Mouse (Mus musculus): Measurements from ENCODE around the gene Caln1. TPM values are rescaled to one million over a fixed set of nuclear protein-coding genes. Genes with fewer than 3 reads are reported as not detected.

The Caln1 gene
- polyA plus RNA-seq, 1 experiment from 2014 or later: 19.7 TPM

DNA sequence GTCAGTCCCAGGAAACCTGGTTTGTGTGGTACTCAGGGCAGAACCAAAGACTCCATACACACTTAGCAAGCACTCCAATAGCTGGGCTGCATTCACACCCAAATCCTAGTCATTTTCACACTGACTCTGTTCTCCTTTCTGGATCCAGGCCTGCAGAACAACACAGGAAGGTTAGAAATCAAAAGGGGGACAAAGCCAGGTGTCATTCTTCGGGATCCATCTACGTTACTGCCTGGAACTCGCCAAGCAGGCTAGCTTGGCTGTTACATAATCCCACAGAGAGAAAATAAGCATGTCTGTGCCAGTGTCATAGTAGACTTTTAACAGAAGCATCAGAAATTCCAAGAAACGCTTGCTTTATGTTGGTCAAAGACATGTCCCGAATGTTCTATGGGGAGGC lies 446.1 kb downstream of the Caln1 start:
- Histone ChIP-seq H3K4me2 (replicated peaks) (no peak overlapping the region), H3K27ac (no peak overlapping the region), H3K27me3 (ENCODE audit: control insufficient read depth, insufficient read depth, low read length) (no peaks in the 10 kb centered on the region), H3K4me1 (replicated peaks; ENCODE audit: control insufficient read depth, insufficient read depth, low read length) (no peaks in the 10 kb centered on the region), H3K36me3 (replicated peaks; ENCODE audit: control insufficient read depth, insufficient read depth) (no peaks in the 10 kb centered on the region), H3K4me3 (replicated peaks; ENCODE audit: low read length) (no peak overlapping the region), H3K9me3 (ENCODE audit: control insufficient read depth, low read length) (no peaks in the 10 kb centered on the region), H3K9ac (no peak overlapping the region)
- DNase-seq (ENCODE audit: low spot score) (no peak), ATAC-seq (ENCODE audit: low FRiP score) (no peak)
- WGBS: 93% methylated on average over 5 of the region's 5 CpGs

DNA sequence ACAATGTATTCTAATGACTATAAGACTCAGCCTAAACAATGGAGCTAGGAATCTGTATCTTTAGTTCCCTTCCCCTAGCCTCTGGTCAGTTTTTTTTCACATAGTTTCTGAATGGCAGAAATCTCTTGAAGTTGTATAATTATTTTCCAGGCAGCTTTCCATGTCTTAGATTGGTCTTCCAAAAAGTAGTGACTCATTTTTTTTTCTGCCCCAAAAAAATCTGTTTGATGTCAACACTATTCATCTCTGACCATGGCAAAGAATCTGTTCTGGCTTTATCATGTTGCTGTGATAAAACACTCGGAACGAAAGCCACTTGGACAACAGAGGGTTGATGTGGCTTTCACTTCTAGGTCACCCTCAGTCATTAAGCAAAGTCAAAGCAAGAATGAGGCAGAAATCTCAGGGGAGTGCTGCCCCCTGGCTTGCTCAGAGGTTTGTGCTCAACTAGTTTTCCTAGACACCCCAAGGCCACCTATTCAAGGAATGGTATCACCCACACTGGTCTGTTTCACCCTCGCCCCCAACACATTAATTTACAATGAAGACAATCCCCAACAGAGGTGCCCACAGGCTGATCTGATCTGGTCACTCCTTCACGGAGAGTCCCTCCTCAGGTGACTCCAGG lies 450.9 kb downstream of the Caln1 start:
- no peak overlapping the region for H3K4me3 ChIP-seq (replicated peaks; ENCODE audit: low read length)
- H3K9me3 ChIP-seq (ENCODE audit: control insufficient read depth, low read length): no peaks in the 10 kb centered on the region
- WGBS: 84% methylated on average over 4 of the region's 4 CpGs
- ATAC-seq (ENCODE audit: low FRiP score): no peak
- no peaks in the 10 kb centered on the region for H3K36me3 ChIP-seq (replicated peaks; ENCODE audit: control insufficient read depth, insufficient read depth)
- no peaks in the 10 kb centered on the region for H3K4me1 ChIP-seq (replicated peaks; ENCODE audit: control insufficient read depth, insufficient read depth, low read length)
- H3K27ac ChIP-seq: no peak overlapping the region
- DNase-seq (ENCODE audit: low spot score): no peak
- no peaks in the 10 kb centered on the region for H3K27me3 ChIP-seq (ENCODE audit: control insufficient read depth, insufficient read depth, low read length)
- no peak overlapping the region for H3K9ac ChIP-seq
- H3K4me2 ChIP-seq (replicated peaks): no peak overlapping the region

DNA sequence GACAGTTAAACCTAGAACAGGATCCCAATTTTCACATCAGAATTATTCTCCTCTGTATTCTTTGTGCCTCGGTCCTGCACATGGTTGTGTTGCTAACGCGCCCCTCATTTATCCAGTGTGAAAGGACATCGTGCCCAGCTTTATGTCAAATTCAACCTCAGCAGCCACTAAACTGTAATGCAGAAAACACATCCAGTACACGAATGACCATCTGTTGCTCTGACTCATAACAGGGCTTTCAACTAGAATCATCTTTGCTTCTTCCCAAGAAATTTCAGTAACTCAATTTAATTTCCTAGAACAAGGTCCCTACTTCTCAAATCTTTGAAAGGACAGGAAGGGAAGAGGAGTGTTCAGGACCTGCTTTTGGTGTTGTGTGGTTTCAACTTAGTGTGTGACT lies 451.4 kb downstream of the Caln1 start:
- H3K27ac ChIP-seq: no peak overlapping the region
- no peak overlapping the region for H3K4me2 ChIP-seq (replicated peaks)
- H3K9me3 ChIP-seq (ENCODE audit: control insufficient read depth, low read length): no peaks in the 10 kb centered on the region
- H3K27me3 ChIP-seq (ENCODE audit: control insufficient read depth, insufficient read depth, low read length): no peaks in the 10 kb centered on the region
- no peaks in the 10 kb centered on the region for H3K36me3 ChIP-seq (replicated peaks; ENCODE audit: control insufficient read depth, insufficient read depth)
- ATAC-seq (ENCODE audit: low FRiP score) (no peak), DNase-seq (ENCODE audit: low spot score) (no peak)
- no peak overlapping the region for H3K9ac ChIP-seq
- H3K4me3 ChIP-seq (replicated peaks; ENCODE audit: low read length): no peak overlapping the region
- WGBS: 94% methylated on average over 5 of the region's 5 CpGs
- no peaks in the 10 kb centered on the region for H3K4me1 ChIP-seq (replicated peaks; ENCODE audit: control insufficient read depth, insufficient read depth, low read length)

DNA sequence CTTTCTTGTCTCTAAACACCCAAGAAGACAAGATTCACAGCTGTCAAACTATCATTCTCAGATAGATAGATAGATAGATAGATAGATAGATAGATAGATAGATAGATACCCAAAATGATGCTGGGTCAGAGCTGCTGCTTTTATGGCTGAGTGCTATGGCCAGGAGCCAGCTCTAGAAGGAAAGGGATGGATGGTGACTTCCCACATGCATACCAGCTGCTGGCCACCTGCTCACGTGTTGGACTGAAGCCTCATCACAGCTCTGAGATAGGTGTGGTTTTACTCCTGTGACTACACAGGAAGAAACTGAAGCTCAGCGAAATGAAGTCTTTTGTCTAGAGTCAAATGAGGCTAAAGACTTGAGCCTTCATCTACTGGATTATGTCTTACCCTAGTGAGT lies 456.5 kb downstream of the Caln1 start:
- no peaks in the 10 kb centered on the region for H3K4me1 ChIP-seq (replicated peaks; ENCODE audit: control insufficient read depth, insufficient read depth, low read length)
- H3K27me3 ChIP-seq (ENCODE audit: control insufficient read depth, insufficient read depth, low read length): no peaks in the 10 kb centered on the region
- no peak overlapping the region for H3K9ac ChIP-seq
- WGBS: 94% methylated on average over 2 of the region's 2 CpGs
- H3K9me3 ChIP-seq (ENCODE audit: control insufficient read depth, low read length): no peaks in the 10 kb centered on the region
- no peak for DNase-seq (ENCODE audit: low spot score)
- ATAC-seq (ENCODE audit: low FRiP score): no peak
- no peak overlapping the region for H3K4me2 ChIP-seq (replicated peaks)
- H3K4me3 ChIP-seq (replicated peaks; ENCODE audit: low read length): no peak overlapping the region
- H3K27ac ChIP-seq: no peak overlapping the region
- no peaks in the 10 kb centered on the region for H3K36me3 ChIP-seq (replicated peaks; ENCODE audit: control insufficient read depth, insufficient read depth)

DNA sequence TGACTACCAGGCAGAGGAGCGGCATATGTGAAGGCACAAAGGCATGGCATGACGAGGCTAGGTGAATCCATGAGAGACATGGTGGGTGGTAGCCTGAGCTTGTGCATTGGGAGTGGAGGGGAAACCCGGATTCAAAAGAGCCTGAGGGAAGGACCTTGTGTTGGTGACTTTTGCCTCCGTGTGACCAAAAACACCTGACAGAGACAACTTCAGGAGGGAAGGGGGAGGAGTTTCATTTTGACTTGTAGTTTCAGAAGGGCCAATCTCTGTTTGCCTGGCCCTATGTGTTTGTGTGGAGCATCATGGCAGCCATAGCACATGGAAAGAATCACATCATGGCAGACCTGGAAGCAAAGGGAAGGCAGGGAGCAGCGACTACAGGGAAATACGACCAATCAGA lies 479.3 kb downstream of the Caln1 start:
- 92% methylated on average over 6 of the region's 6 CpGs for WGBS
- H3K27me3 ChIP-seq (ENCODE audit: control insufficient read depth, insufficient read depth, low read length): no peaks in the 10 kb centered on the region
- ATAC-seq (ENCODE audit: low FRiP score) (no peak), DNase-seq (ENCODE audit: low spot score) (no peak)
- H3K36me3 ChIP-seq (replicated peaks; ENCODE audit: control insufficient read depth, insufficient read depth): no peaks in the 10 kb centered on the region
- H3K9me3 ChIP-seq (ENCODE audit: control insufficient read depth, low read length): no peaks in the 10 kb centered on the region
- H3K4me3 ChIP-seq (replicated peaks; ENCODE audit: low read length): no peak overlapping the region
- no peak overlapping the region for H3K27ac ChIP-seq
- H3K4me1 ChIP-seq (replicated peaks; ENCODE audit: control insufficient read depth, insufficient read depth, low read length): no peaks in the 10 kb centered on the region; the same call in 1 of the 2 replicates
- no peak overlapping the region for H3K4me2 ChIP-seq (replicated peaks)
- H3K9ac ChIP-seq: no peak overlapping the region

DNA sequence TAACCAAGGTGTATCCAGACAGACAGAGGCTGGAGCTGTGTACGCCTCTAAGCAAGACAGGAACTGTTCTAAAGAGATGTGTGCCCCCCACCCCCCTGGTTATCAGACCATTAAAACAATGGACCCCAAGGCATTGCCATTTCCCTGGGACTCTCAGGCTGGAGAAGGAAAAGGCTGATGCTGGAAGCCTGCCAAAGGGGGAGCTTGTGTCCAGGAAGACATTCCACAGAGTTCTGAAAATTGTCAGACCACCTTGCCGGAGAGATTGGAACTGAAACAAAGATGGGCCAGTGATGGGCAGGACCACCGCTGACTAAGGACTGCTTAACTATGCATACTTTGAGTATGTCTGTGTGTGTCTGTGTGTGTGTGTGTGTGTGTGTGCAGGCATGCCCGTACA lies 480.4 kb downstream of the Caln1 start:
- 59% methylated on average over 4 of the region's 4 CpGs for WGBS
- ATAC-seq (ENCODE audit: low FRiP score): no peak
- no peaks in the 10 kb centered on the region for H3K9me3 ChIP-seq (ENCODE audit: control insufficient read depth, low read length)
- H3K9ac ChIP-seq: no peak overlapping the region
- no peak overlapping the region for H3K4me2 ChIP-seq (replicated peaks)
- no peak overlapping the region for H3K27ac ChIP-seq
- DNase-seq (ENCODE audit: low spot score): no peak
- no peak overlapping the region for H3K4me3 ChIP-seq (replicated peaks; ENCODE audit: low read length)
- no peaks in the 10 kb centered on the region for H3K36me3 ChIP-seq (replicated peaks; ENCODE audit: control insufficient read depth, insufficient read depth)
- H3K4me1 ChIP-seq (replicated peaks; ENCODE audit: control insufficient read depth, insufficient read depth, low read length): no peaks in the 10 kb centered on the region; the same call in 1 of the 2 replicates
- no peaks in the 10 kb centered on the region for H3K27me3 ChIP-seq (ENCODE audit: control insufficient read depth, insufficient read depth, low read length)

DNA sequence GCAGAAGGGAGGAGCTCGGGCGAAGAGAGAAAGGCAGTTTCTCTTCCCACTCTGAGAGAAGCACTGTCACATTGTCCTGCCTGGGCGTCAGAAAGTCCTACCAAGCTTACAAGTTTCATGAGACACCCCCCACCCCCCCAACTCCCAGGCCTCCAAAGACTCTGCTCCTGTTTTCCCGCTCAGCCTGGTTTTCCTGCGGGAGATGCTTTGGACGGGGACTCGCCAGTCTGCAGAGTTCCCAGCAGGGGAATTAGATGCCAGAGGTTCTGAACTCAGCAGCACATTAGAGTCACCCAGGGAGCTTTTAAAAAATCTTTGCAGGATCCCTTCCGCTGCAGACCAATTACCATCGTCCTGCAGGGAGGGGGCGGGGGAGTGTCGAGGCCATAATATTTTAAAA lies 482.9 kb downstream of the Caln1 start:
- Histone ChIP-seq H3K27ac (no peak overlapping the region), H3K4me3 (replicated peaks; ENCODE audit: low read length) (no peak overlapping the region), H3K27me3 (ENCODE audit: control insufficient read depth, insufficient read depth, low read length) (no peaks in the 10 kb centered on the region), H3K9me3 (ENCODE audit: control insufficient read depth, low read length) (no peaks in the 10 kb centered on the region), H3K4me1 (replicated peaks; ENCODE audit: control insufficient read depth, insufficient read depth, low read length) (no peaks in the 10 kb centered on the region; the same call in 1 of the 2 replicates), H3K4me2 (replicated peaks) (peak overlapping the region; percentile 31), H3K9ac (no peak overlapping the region), H3K36me3 (replicated peaks; ENCODE audit: control insufficient read depth, insufficient read depth) (no peaks in the 10 kb centered on the region)
- 12% methylated on average over 11 of the region's 11 CpGs for WGBS
- DNase-seq (ENCODE audit: low spot score) (no peak), ATAC-seq (ENCODE audit: low FRiP score) (no peak)

DNA sequence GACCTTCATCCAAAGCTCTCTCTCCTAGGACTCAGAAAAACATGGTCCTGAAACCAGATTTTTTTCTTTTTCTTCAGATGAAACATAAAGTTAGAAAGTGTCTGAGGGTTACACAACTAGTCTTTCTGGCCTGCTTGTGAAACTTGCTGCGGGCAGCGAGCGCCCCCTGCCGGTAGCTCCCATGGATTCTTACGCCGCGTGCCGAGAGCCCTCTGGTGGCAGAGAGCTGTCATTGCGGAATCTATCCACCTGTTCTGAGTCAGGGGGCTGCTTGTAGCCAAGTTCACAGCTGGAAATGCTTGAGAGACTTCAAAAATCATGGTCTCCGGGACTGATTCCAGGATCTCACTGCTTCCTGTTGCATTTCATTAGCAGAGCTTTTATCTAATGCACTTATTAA lies 484.1 kb downstream of the Caln1 start:
- Histone ChIP-seq H3K9ac (no peak overlapping the region), H3K4me1 (replicated peaks; ENCODE audit: control insufficient read depth, insufficient read depth, low read length) (no peaks in the 10 kb centered on the region; the same call in 1 of the 2 replicates), H3K4me2 (replicated peaks) (no peak overlapping the region), H3K4me3 (replicated peaks; ENCODE audit: low read length) (no peak overlapping the region), H3K36me3 (replicated peaks; ENCODE audit: control insufficient read depth, insufficient read depth) (no peaks in the 10 kb centered on the region), H3K27me3 (ENCODE audit: control insufficient read depth, insufficient read depth, low read length) (no peaks in the 10 kb centered on the region), H3K9me3 (ENCODE audit: control insufficient read depth, low read length) (no peaks in the 10 kb centered on the region), H3K27ac (no peak overlapping the region)
- ATAC-seq (ENCODE audit: low FRiP score) (no peak), DNase-seq (ENCODE audit: low spot score) (peak; percentile 95)
- WGBS: 2% methylated on average over 10 of the region's 10 CpGs

DNA sequence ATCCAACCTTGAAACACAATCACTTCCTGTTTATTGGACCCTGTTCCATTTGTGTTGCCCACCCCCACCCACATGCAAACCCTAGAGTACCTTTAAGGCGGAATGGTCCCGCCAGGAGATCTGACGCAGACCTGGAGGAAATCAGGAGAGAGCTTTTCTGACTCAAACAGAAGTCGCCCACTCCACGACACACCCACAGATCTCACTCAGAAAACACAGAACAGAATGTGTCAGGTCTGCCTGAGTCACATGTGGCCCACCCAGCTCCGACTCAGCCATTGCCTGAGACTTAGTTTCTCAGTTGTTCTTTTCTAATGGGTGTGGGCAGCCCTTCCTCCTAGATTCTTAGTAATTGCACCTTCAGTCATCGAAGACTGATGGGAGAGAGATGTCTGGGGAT lies 485.2 kb downstream of the Caln1 start:
- DNase-seq (ENCODE audit: low spot score) (no peak), ATAC-seq (ENCODE audit: low FRiP score) (no peak)
- 92% methylated on average over 7 of the region's 7 CpGs for WGBS
- Histone ChIP-seq H3K36me3 (replicated peaks; ENCODE audit: control insufficient read depth, insufficient read depth) (no peaks in the 10 kb centered on the region), H3K27ac (no peak overlapping the region), H3K9me3 (ENCODE audit: control insufficient read depth, low read length) (no peaks in the 10 kb centered on the region), H3K27me3 (ENCODE audit: control insufficient read depth, insufficient read depth, low read length) (no peaks in the 10 kb centered on the region), H3K4me3 (replicated peaks; ENCODE audit: low read length) (no peak overlapping the region), H3K4me1 (replicated peaks; ENCODE audit: control insufficient read depth, insufficient read depth, low read length) (no peaks in the 10 kb centered on the region; the same call in 1 of the 2 replicates), H3K9ac (no peak overlapping the region), H3K4me2 (replicated peaks) (no peak overlapping the region)

DNA sequence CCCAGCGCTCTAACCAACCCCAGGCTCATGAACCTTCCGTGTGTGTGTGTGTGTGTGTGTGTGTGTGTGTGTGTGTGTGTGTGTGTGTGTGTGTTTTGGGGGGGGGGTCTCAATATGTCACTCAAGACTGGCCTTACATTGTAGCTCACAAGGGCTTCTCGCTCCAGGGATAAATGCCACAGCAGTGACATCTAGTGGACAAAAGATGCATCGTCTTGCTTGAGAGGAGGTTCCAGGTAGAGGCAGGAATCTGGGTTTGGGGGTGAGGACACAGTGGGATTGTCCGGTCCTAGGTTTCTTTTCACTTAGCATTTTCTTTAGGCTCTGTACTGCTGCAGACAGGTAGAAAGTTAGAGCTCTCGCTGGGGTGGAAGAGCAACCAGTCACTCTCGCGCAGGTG lies 488.9 kb downstream of the Caln1 start:
- Histone ChIP-seq H3K27ac (no peak overlapping the region), H3K27me3 (ENCODE audit: control insufficient read depth, insufficient read depth, low read length) (no peaks in the 10 kb centered on the region), H3K4me2 (replicated peaks) (no peak overlapping the region), H3K36me3 (replicated peaks; ENCODE audit: control insufficient read depth, insufficient read depth) (no peaks in the 10 kb centered on the region), H3K4me3 (replicated peaks; ENCODE audit: low read length) (no peak overlapping the region), H3K4me1 (replicated peaks; ENCODE audit: control insufficient read depth, insufficient read depth, low read length) (no peaks in the 10 kb centered on the region), H3K9ac (no peak overlapping the region), H3K9me3 (ENCODE audit: control insufficient read depth, low read length) (no peaks in the 10 kb centered on the region)
- DNase-seq (ENCODE audit: low spot score) (peak; percentile 84), ATAC-seq (ENCODE audit: low FRiP score) (no peak)
- 24% methylated on average over 8 of the region's 8 CpGs for WGBS
